Mouse (Mus musculus): ENCODE data around the gene Cyp17a1.

Gene Cyp17a1

GRCm38 (mm10) chr19:46669802-46670201, 3.2 kb downstream of the Cyp17a1 start:
- no peak for DNase-seq

- DNase-seq: no peak
These were observed 4.7 kb downstream of the Cyp17a1 start for GRCm38 (mm10) chr19:46668263-46668662.

- DNase-seq: no peak
These were observed 5.7 kb downstream of the Cyp17a1 start for GRCm38 (mm10) chr19:46667300-46667699.

- DNase-seq: no peak
These were observed 7.5 kb downstream of the Cyp17a1 start for GRCm38 (mm10) chr19:46665474-46665873.

GRCm38 (mm10) chr19:46662784-46663183, 10.2 kb downstream of the Cyp17a1 start:
- DNase-seq: no peak

GRCm38 (mm10) chr19:46662214-46662613, 10.8 kb downstream of the Cyp17a1 start:
- DNase-seq: no peak

GRCm38 (mm10) chr19:46661511-46661910, 11.5 kb downstream of the Cyp17a1 start:
- DNase-seq: no peak

- DNase-seq: no peak
These were observed 14.1 kb downstream of the Cyp17a1 start for GRCm38 (mm10) chr19:46658851-46659250.

GRCm38 (mm10) chr19:46658348-46658747, 14.6 kb downstream of the Cyp17a1 start:
- no peak for DNase-seq

GRCm38 (mm10) chr19:46657339-46658020, 15.5 kb downstream of the Cyp17a1 start:
- DNase-seq: no peak

GRCm38 (mm10) chr19:46656151-46656840, 16.7 kb downstream of the Cyp17a1 start:
- DNase-seq: no peak

- no peak for DNase-seq
These were observed 17.3 kb downstream of the Cyp17a1 start for GRCm38 (mm10) chr19:46655626-46656025.

GRCm38 (mm10) chr19:46653616-46654235, 19.2 kb downstream of the Cyp17a1 start:
- DNase-seq: no peak

GRCm38 (mm10) chr19:46653188-46653587, 19.8 kb downstream of the Cyp17a1 start:
- no peak for DNase-seq

- no peak for DNase-seq
These were observed 24.4 kb downstream of the Cyp17a1 start for GRCm38 (mm10) chr19:46648565-46648964.

- no peak for DNase-seq
These were observed 25.1 kb downstream of the Cyp17a1 start for GRCm38 (mm10) chr19:46647850-46648249.

GRCm38 (mm10) chr19:46647254-46647653, 25.7 kb downstream of the Cyp17a1 start:
- DNase-seq: no peak

- DNase-seq: no peak
These were observed 26.9 kb downstream of the Cyp17a1 start for GRCm38 (mm10) chr19:46646041-46646481.

GRCm38 (mm10) chr19:46644793-46645602, 28.0 kb downstream of the Cyp17a1 start:
- DNase-seq: no peak

- DNase-seq: no peak
These were observed 28.6 kb downstream of the Cyp17a1 start for GRCm38 (mm10) chr19:46644343-46644792.

GRCm38 (mm10) chr19:46643236-46643635, 29.7 kb downstream of the Cyp17a1 start:
- DNase-seq: no peak

GRCm38 (mm10) chr19:46642136-46642753, 30.7 kb downstream of the Cyp17a1 start:
- DNase-seq: no peak
